Mouse (Mus musculus) adrenal gland, postnatal 4 days (tissue): Measurements from ENCODE around the gene Pfn4. TPM values are rescaled to one million over a fixed set of nuclear protein-coding genes. Genes with fewer than 3 reads are reported as not detected.
"Not testable (repeated sequence)": the region's sequence is repeated elsewhere in the genome, so short reads cannot be mapped to it uniquely, and the experiment has no call there.

Source experiments
- DNase-seq, 2 experiments: peaks; one replicate each; pipeline ENCODE4 v3.0.0; 2021 to 2022; ENCODE audit warnings: low spot score in 2 of 2, mixed read lengths in 2 of 2
- long read RNA-seq, 2 experiments: library from polyadenylated mRNA; stranded (forward); transcript quantifications; one replicate each; pipeline ENCODE4 v2.0.0; 2021
- total RNA-seq, 2 experiments: library from RNA; stranded (reverse); gene quantifications; 2 replicates each; pipeline ENCODE4 v1.2.3; 2021

Pfn4 gene
- total RNA-seq, result 1 to 10 TPM; 4.3 to 6.7 TPM
- long read RNA-seq, experiment 1, partial matches to known transcripts, result 3 of 8 reads
- long read RNA-seq, experiment 1, other reads (novel, unspliced or antisense), result 2 of 8 reads
- long read RNA-seq, experiment 2, transcript Pfn4-201 (4 exons, 1,306 nt), result major isoform, 5 of 6 reads
- long read RNA-seq, experiment 2, partial matches to known transcripts, result 0 of 6 reads
- long read RNA-seq, experiment 2, other reads (novel, unspliced or antisense), result 1 of 6 reads

- peak; percentile 84 to 90 for DNase-seq
Measured at GRCm38 (mm10) chr12:4768492-4769332, at the start of gene Pfn4, which contains the start of gene Fam228b. TSS of gene Pfn4 (plus strand) at chr12:4769022. TSS of gene Fam228b (minus strand) at chr12:4769267.

DNA sequence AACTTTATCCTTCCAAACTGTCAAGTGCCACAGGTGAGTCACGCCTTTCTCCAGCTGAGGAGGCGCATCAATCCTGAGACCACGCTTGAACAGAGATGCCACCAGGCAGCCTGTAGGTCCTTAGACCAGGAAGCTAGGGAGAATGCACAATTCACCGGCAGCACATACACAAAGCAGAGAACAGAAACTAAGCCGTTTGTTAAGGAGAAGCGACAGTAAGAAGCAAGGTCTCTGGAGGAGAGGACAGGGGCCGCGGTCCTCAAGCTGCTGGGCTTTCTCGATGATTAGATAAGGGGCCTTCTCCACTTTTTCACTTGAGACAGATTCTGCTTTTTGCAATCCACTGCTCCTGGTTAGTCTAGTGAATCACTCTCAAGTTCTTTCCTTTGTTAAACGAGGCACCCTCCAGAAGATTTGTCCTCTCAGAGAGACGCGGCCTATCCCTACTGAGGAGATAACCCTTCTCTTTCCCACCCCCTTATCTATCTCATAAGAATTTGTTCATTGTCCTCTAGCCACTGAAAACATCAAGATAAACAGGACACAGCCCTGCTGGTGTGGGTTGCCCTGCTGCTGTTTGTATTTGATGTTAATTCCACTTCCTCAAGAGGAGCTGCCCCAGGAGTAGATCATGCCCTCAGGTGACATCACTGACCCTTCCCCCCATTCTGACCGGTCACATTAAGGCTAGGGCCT is 49.6 kb upstream of the Pfn4 start:
- DNase-seq, result no peak

DNA sequence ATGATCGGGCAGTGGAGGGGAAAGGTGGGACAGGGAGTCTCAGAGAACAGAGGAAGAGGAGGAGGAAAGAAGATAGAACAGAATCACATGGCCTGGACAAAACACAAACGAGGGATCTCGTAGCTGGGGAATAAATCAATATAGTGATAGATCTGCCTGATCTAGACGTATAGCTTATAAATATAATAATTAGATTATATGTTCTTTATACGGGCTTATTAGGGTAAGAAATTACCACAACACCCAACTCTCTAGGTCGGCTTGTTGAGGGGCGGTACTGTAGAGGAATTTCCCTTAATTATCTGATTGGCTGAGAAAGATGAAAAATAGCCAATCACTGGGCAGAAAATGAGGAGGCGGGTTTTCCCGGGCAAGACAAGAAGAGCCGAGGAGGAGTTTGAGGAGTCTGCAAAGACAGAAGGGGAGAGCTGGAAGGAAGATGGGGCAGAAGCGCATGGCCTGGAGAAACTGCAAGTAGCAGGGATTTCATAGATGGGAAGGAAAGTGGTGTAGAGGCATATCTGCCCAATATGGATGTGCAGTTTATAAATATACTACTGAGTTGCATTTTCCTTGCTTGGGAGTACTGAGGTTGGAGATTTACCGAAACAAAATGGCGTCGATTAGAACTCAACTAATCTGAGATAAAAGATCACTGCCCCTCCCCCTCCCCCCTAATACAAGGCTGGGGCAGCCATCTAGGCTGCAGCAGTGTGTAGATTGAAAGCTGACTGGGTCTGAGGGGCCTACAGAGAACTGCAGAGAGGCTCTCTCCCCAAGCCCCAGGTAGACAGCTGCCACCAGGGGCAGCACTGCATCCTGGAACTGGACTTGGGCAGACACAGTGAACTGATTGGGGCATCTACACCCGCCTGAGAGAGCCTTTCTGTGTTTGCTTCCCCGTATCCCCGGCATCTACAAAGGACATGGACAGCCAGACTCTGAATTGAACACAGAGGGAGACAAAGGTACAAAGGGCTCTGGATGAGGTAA is 48.8 kb upstream of the Pfn4 start:
- no peak for DNase-seq

- DNase-seq, result no peak
Measured at GRCm38 (mm10) chr12:4729165-4729564, 39.7 kb upstream of the Pfn4 start.

DNA sequence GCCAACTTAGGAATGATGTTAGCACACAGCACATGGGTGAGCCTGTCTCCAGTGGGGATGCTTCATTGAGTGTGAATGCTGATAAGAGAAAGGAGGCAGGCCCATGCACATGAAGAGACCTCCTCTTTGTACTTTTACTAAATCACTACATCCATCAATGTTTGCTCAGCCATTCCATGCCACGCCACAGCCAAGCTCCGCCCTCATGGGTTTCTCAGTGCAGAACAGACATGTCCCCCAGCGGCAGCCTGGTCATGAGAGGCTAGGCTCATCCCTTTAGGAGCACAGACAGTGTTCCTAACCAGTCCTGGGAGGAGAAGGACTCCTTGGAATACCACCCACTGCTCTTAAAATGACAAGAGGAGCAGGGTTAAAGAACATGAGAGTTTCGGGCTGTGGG is 37.2 kb upstream of the Pfn4 start:
- DNase-seq, result no peak

- DNase-seq, result no peak
Measured at GRCm38 (mm10) chr12:4732332-4732731, 36.5 kb upstream of the Pfn4 start.

GRCm38 (mm10) chr12:4738031-4738576 is 30.7 kb upstream of the Pfn4 start, which contains the start of gene Fam228a:
TSS of gene Fam228a (minus strand) at chr12:4738430.
- no peak for DNase-seq

- DNase-seq, result no peak
Measured at GRCm38 (mm10) chr12:4740823-4741222, 28.0 kb upstream of the Pfn4 start.

GRCm38 (mm10) chr12:4742183-4742582 is 26.6 kb upstream of the Pfn4 start:
- no peak for DNase-seq

DNA sequence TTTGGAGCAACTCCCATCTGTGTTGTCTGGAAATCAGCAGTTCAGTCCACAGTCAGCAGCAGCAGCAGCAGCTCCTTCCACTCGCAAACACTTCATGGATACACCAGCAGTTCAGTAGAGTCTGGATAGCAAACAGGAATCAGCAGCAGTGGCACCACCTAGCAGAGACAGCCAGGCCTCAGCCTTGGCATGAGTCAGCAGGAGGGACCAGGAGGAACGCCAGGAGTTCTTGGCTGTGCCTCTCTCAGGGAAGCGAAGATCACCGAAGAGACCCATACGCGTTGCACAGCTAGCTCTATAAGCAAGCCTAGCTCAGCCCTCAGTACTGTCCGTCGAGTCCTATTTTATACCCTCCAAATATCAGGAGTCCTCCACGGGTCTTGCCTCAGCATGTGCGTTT is 24.3 kb upstream of the Pfn4 start:
- no peak for DNase-seq

- DNase-seq, result not testable (repeated sequence)
Measured at GRCm38 (mm10) chr12:4754451-4754850, 14.4 kb upstream of the Pfn4 start.

- no peak for DNase-seq
Measured at GRCm38 (mm10) chr12:4757060-4757459, 11.8 kb upstream of the Pfn4 start.

- no peak for DNase-seq
Measured at GRCm38 (mm10) chr12:4769333-4769723, 506 bp downstream of the Pfn4 start.

- DNase-seq, result no peak
Measured at GRCm38 (mm10) chr12:4774895-4775587, 6.2 kb downstream of the Pfn4 start.

GRCm38 (mm10) chr12:4775588-4775949 is 6.7 kb downstream of the Pfn4 start:
- no peak for DNase-seq

- no peak for DNase-seq
Measured at GRCm38 (mm10) chr12:4777734-4778133, 8.9 kb downstream of the Pfn4 start.

- no peak for DNase-seq
Measured at GRCm38 (mm10) chr12:4780245-4780644, 11.4 kb downstream of the Pfn4 start.

DNA sequence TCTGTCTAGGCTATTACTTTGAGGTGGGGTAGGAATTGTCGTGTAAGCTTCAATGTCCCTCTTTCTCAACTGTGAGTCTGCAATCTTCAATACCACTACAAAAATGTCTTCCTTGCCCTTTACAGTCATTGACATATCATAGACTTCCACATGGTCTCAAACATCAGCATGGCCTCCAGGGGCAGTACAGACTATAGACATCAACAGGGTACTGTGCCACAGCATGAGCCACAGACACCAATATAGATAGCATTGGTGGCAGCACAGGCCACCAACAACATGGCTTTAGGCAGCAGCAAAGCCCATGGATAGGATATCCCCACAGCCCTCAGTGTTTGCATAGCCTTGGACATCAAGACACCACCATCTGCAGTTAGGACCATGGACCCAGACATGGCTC is 12.4 kb downstream of the Pfn4 start:
- DNase-seq, result no peak

DNA sequence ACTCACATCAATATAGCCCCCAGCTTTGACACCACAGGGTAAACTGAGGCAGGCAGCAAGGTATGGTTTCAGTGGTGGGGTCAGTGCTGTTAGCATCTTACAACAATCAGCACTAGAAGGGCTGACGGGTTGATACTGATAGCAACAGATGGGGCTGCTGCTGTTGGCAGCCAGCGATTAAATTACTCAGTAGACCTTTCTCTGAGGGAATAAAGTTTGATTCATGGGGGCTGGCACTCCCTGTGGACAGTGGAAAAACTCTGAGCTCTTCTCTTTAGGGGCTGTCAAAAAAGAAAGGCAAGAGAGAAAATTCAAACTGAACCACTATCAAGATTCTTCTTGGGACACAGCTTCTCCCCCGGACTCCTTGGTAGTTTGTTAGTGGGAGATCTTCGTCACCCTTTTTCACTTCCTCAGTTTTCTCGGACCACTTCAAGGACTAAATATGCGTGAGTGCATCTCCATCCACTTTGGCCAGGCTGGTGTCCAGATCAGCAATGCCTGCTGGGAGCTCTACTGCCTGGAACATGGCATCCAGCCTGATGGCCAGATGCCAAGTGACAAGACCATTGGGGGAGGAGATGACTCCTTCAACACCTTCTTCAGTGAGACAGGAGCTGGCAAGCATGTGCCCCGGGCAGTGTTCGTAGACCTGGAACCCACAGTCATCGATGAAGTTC is 13.0 kb downstream of the Pfn4 start:
- not testable (repeated sequence) for DNase-seq
